Mouse (Mus musculus): ENCODE results near the gene Lnx1. TPM values are rescaled to one million over a fixed set of nuclear protein-coding genes. Genes with fewer than 3 reads are reported as not detected.

The Lnx1 gene
- total RNA-seq, 2 experiments from 2014 or later = 13.6 to 14.7 TPM

DNA sequence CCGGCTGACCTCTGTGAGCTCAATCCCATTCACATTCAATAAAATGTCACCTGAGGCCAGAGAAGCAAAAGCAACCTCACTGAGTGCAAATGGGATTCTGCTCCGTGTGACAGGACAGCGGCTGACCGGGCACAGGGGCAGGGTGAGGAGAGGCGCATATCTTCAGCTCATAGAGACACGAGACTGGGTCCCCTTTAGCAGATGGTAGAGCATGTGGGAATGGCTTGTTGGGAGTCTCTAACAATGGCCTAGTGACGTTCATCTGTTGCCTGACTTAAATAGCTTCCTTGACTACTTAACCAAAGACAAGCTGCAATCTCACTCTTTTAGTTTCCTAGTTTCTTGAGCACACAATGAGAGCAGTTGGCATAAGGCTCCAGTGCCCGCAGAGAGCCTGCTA is 96.5 kb downstream of the Lnx1 start:
- DNase-seq (ENCODE audit: low spot score in 2 of 2) = no peak

DNA sequence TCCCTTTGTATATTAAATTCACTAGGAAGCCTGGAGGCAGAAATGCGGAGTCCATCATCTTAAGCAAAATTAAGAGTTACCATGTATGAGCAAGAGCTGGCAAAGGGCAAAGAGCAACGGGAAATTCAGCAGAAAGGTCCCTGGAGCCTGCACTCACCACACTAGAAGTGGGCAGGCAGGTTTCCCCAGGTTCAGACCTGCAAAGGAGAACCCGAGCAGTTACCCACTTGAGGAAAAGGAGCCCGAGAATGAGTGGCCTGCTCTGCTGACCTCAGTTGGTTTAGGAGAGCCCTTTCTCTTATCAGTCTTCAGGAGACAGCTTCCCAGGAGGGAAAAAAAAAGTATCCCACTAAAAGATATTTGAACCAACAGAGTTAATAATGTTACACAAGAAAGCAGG is 99.4 kb downstream of the Lnx1 start:
- no peak for DNase-seq (ENCODE audit: low spot score in 2 of 2)

DNA sequence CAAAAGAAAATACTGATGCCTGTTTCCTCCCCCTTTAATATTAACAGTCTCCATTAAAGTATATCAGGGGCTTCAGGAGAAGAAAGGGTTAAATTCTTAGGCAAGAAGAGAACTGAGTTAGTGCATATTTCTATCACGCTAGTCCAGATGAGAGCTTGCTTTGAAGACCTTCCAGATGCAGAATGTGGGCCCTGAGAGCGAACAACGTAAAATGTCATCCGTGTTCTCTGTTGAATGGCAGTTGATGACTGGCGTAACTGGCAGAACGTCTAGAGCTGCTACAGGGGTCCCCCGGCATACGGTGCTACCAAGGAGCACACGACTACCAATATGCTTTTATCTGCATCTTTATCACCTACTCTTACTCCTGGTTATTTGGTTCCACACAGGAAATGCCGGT is 100.3 kb downstream of the Lnx1 start:
- no peak for DNase-seq (ENCODE audit: low spot score in 2 of 2)

DNA sequence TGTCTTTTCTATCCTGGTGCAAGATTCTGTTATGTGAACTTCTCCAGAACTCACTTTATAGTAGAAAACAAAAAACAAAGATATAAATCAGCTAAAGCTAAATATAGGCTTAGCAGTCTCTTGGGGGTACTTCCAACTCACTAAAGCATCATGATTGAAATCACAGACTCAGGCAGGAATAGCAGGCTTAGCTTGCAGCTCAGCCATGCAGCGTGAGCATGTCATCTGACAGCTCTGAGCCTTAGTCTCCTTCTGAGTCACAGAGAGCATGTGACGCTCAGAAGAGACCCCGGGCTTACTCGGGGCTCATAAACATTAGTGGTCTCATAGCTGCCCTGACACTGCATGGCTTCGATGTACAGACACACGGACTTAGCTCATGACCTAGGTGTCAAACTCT is 100.7 kb downstream of the Lnx1 start:
- no peak for DNase-seq (ENCODE audit: low spot score in 2 of 2)

DNA sequence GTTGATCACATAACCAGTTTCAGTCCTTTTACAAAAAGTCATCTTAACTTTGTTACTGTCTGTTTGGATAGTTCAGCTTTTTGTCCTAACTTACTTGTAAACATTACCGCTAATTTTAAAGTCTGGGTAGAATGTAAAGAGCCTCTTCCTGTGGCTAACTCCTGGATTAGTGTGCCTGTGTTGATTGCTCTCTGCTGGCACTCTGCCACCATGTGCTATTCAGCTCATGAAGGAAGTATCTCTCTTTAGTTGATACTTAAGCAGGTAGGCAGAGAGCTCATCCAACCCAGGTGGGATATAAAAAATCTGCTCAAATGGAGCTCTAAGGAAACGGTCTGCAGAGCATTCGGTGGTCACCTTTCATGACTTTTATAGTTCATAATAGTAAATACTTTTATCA is 101.5 kb downstream of the Lnx1 start:
- no peak for DNase-seq (ENCODE audit: low spot score in 2 of 2)

DNA sequence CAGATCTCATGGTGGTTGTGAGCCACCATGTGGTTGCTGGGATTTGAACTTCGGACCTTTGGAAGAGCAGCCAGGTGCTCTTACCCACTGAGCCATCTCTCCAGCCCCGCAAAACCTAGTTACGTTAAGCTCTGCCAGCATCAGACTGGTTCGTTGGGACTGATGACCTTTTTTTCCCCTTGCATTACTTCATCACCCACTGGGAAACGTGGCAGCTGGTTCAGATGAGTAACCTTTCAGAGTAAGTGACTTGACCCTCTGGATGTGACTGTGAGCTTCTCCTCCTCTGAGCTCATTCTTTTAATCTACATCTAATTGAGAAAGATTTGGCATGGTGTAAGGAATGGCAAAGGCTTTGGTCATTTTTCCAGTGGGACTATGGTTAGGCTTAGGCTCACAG is 102.7 kb downstream of the Lnx1 start:
- no peak for DNase-seq (ENCODE audit: low spot score in 2 of 2)

DNA sequence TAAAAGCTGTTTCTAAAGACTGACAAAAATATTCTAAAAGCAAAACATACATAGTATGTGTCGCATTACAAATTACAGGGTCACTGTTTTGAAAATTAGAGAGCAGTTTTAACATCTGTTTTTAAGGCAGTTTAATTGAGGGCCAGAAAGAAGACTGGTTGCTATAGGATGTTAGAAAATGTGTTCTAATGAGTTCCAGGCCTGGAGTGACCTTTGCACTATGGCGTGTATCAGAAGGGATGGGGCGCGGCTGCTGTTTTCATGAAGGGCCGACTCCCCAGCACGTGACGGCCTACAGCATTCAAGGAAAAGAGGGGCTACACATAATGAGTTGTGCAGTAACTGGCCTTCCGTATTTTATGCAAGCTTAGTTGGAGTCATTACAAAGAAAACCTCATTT is 109.6 kb downstream of the Lnx1 start:
- DNase-seq (ENCODE audit: low spot score in 2 of 2) = no peak

DNA sequence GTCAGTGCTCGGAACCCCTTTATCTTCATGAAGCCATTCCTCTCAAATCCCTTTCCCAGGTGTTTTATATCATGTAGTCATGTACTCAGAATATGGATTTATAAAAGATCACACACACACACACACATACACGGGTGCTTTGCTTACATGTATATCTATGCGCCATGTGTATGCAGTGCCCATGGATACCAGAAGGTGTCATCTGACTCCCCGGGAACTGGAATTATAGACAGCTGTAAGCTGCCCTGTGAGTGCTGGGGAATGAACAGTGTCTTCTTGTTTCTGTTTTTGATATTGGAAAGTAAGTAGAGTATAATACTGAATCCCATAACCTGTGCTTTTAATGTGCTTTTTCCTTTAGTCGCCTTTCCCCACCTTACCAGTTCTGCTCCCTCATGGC is 111.3 kb downstream of the Lnx1 start:
- DNase-seq (ENCODE audit: low spot score in 2 of 2) = no peak

DNA sequence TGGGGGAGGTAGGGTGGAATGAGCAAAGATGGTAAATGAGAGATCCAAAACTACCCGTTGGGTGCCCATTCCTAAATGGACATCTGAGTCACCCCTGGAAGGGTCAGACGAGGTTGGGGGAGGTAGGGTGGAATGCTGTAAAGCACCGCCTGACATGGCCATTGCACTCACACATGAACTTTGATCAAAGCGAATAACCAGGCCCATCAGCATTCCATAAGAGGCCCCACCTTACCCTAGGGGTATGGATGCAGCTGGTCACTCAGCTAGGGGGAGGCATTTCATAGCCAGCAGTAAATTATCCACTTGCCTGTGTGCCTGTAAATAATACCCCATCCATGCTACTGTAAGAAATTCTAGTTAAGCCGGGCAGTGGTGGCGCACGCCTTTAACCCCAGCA is 113.6 kb downstream of the Lnx1 start:
- DNase-seq (ENCODE audit: low spot score in 2 of 2) = no peak

DNA sequence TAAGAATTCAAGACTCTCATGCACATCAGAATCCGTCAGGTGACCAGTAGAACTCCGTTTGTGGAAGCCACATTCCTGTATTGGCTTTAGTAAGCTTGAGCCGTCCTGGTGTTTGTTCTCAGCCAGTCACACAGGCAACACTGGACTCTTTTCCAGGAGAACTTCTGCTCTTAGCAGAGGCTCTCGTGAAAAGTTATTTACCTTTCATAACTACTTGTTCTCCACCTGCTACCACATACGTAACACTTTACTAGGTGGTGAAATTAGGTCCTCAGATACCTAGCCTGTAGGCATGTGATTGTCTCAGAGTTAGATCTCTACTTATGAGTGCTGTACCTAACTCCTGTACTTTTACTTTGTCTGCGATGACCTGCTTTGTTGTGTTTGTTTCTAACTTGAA is 130.9 kb downstream of the Lnx1 start:
- no peak for DNase-seq (ENCODE audit: low spot score in 2 of 2)

DNA sequence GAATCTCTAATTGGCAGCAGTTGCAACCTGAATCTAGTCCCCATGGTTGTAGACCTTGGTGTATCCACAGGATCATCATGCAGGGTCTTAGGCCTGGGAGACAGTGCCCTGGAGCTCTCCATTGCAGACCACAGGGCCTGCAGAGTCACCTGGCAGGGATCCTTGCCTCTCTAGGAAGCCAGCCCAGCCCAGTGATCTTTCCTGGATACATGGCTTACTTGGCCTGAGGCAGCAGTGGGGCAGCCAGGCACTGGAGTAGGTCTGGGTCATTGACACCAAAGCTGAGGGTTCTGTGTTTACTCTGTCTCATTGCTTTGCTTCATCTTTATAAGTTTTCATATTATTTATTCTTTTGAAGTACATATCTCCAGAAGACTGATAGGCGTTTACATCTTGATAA is 141.6 kb downstream of the Lnx1 start:
- DNase-seq (ENCODE audit: low spot score in 2 of 2) = no peak

DNA sequence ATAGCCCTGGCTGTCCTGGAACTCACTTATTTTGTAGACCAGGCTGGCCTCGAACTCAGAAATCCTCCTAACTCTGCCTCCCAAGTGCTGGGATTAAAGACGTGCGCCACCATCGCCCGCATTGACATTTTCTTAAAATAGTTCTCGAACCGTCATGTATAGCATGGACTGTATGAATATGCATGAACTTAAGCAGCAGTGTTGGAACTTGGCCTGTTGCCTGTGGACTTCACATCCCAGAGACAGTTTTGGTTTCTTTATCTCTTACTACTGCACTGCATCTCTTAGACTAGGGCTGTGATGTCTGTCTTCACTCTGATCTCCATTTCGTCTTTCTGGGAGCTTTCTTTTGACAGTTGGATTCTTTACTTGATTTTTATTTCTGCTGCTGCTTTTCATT is 153.1 kb downstream of the Lnx1 start:
- DNase-seq (ENCODE audit: low spot score in 2 of 2) = no peak

DNA sequence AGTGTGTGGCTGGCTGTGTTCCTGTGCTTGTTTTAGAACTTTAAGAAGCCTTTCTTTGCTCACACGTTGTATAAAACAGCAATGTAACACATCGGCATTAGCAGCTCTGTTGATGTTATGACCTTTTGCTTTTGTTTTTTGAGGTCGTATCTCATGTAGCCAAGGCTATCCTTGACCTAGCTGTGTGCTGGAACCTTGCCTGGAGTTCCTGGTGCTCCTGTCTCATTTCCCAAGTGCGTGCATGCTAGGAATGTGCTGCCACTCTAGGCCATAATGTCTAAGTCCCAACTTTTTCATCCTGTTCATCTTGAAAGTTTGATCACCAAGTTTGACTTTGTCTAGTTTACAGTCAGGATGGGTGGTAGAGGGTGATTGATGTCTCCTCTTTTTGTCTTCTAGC is 157.1 kb downstream of the Lnx1 start:
- DNase-seq (ENCODE audit: low spot score in 2 of 2) = no peak

Other genes with a start within 250 kb of the Lnx1 start
- 10 to 100 TPM; 24.7 to 25.2 TPM for gene Scfd2, start 171.2 kb downstream of the Lnx1 start, total RNA-seq (2021)
- 10 to 100 TPM; 66.7 to 69.1 TPM for gene Fip1l1, start 167.5 kb downstream of the Lnx1 start, total RNA-seq (2021)

Data from layer of hippocampus, adult 18-20 months (tissue).